Mouse (Mus musculus): ENCODE measurements around the gene Stat1.

- TF ChIP-seq CTCF (conservative IDR thresholded peaks at IDR 0.05; ENCODE audit: insufficient read depth, insufficient read length, low read depth, low read length) (no peak), POLR2A (IDR thresholded peaks at IDR 0.05; ENCODE audit: low read depth, low read length) (no peak)
Observed at GRCm38 (mm10) chr1:52127350-52127749, 8.1 kb downstream of the Stat1 start.
